Mouse (Mus musculus) spleen, postnatal 36 days (tissue): ENCODE results near the gene Nppb.

Experiments
- DNase-seq, 2 experiments: peaks; one replicate each; pipeline ENCODE4 v3.0.0; 2022; ENCODE audit warnings: low spot score in 2 of 2, mixed read lengths in 1 of 2

The Nppb gene

GRCm38 (mm10) chr4:147976237-147976636, 9.4 kb upstream of the Nppb start:
- no peak for DNase-seq

- no peak for DNase-seq
Observed at GRCm38 (mm10) chr4:147977726-147978125, 7.9 kb upstream of the Nppb start.

GRCm38 (mm10) chr4:147978391-147978790, 7.2 kb upstream of the Nppb start:
- DNase-seq: no peak

- no peak for DNase-seq
Observed at GRCm38 (mm10) chr4:147979441-147979860, 6.1 kb upstream of the Nppb start.

GRCm38 (mm10) chr4:147993571-147994095, 8.0 kb downstream of the Nppb start:
- DNase-seq: no peak

GRCm38 (mm10) chr4:147995311-147995710, 9.7 kb downstream of the Nppb start:
- DNase-seq: no peak

GRCm38 (mm10) chr4:148000202-148000772, 14.7 kb downstream of the Nppb start, which contains the start of gene Nppa:
TSS of gene Nppa (plus strand) at chr4:148000722.
- DNase-seq: no peak

- DNase-seq: no peak
Observed at GRCm38 (mm10) chr4:148001013-148001789, 15.6 kb downstream of the Nppb start.

- DNase-seq: no peak
Observed at GRCm38 (mm10) chr4:148001866-148002265, 16.3 kb downstream of the Nppb start.

- no peak for DNase-seq
Observed at GRCm38 (mm10) chr4:148004361-148004760, 18.8 kb downstream of the Nppb start.

- no peak for DNase-seq
Observed at GRCm38 (mm10) chr4:148008412-148008811, 22.8 kb downstream of the Nppb start.

- DNase-seq: no peak
Observed at GRCm38 (mm10) chr4:148009641-148010040, 24.1 kb downstream of the Nppb start.

- no peak for DNase-seq
Observed at GRCm38 (mm10) chr4:148011332-148011731, 25.7 kb downstream of the Nppb start.

- no peak for DNase-seq
Observed at GRCm38 (mm10) chr4:148012216-148012615, 26.6 kb downstream of the Nppb start.

GRCm38 (mm10) chr4:148015418-148015817, 29.8 kb downstream of the Nppb start:
- no peak for DNase-seq

- no peak for DNase-seq
Observed at GRCm38 (mm10) chr4:148016981-148017380, 31.4 kb downstream of the Nppb start.

- no peak for DNase-seq
Observed at GRCm38 (mm10) chr4:148018410-148018809, 32.8 kb downstream of the Nppb start.

GRCm38 (mm10) chr4:148024003-148024402, 38.4 kb downstream of the Nppb start:
- no peak for DNase-seq

GRCm38 (mm10) chr4:148029297-148029696, 43.7 kb downstream of the Nppb start:
- no peak for DNase-seq

- DNase-seq: no peak
Observed at GRCm38 (mm10) chr4:148030506-148030905, 44.9 kb downstream of the Nppb start.

- DNase-seq: no peak
Observed at GRCm38 (mm10) chr4:148033858-148034410, 48.3 kb downstream of the Nppb start.

GRCm38 (mm10) chr4:148035440-148035839, 49.9 kb downstream of the Nppb start:
- no peak for DNase-seq
